Mouse (Mus musculus): Measurements from ENCODE around the gene Snapc3.

DNA sequence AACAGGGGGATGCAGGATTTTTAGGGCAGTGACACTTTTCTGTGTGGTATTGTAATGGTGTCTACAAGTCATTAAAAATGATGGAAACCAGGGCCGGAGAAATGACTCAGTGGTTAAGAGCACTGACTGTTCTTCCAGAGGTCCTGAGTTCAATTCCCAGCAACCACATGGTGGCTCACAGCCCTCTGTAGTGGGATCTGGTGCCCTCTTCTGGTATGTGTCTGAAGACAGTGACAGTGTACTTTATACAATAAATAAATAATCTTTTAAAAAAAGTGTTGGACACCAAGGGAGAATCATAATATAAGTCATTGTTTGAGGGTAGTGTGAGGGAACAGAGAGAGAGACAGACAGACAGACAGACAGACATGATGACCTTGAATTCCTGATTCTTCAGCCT, 75.6 kb downstream of the Snapc3 start:
- TF ChIP-seq CTCF (IDR thresholded peaks at IDR 0.05): peak; percentile 34; the same call in 1 of the 2 replicates
- TF ChIP-seq POLR2A (IDR thresholded peaks at IDR 0.05; ENCODE audit: insufficient read depth, low read depth, low read length): no peak
- no peak for TF ChIP-seq EP300 (IDR thresholded peaks at IDR 0.05; ENCODE audit: insufficient read depth, low read depth, low read length)
